Mouse (Mus musculus): ENCODE measurements around the gene E130308A19Rik. TPM values are rescaled to one million over a fixed set of nuclear protein-coding genes. Genes with fewer than 3 reads are reported as not detected.

Gene E130308A19Rik
- total and polyA plus RNA-seq, 2 experiments from 2014 or later, result 22.6 to 24.9 TPM

GRCm38 (mm10) chr4:59646020-59646696, 20.1 kb downstream of the E130308A19Rik start:
- Histone ChIP-seq H3K4me1 (ENCODE audit: insufficient read depth) (no peaks in the 10 kb centered on the region), H3K9me3 (ENCODE audit: low read length) (no peaks in the 10 kb centered on the region), H3K36me3 (ENCODE audit: insufficient read depth) (no peaks in the 10 kb centered on the region), H3K27ac (ENCODE audit: low read depth, low read length) (no peak overlapping the region), H3K9ac (no peak overlapping the region), H3K4me3 (ENCODE audit: low read depth, low read length) (no peak overlapping the region), H3K4me2 (ENCODE audit: low read depth) (no peak overlapping the region), H3K27me3 (ENCODE audit: insufficient read depth, low read length) (no peaks in the 10 kb centered on the region)
- 95% methylated on average over 10 of the region's 10 CpGs for WGBS
- DNase-seq (no peak), ATAC-seq (no peak)
- TF ChIP-seq CTCF (IDR thresholded peaks at IDR 0.05; ENCODE audit: low read depth), result no peak

- DNase-seq, result no peak
- Histone ChIP-seq H3K36me3 (ENCODE audit: insufficient read depth) (no peaks in the 10 kb centered on the region), H3K27me3 (ENCODE audit: insufficient read depth, low read length) (no peaks in the 10 kb centered on the region), H3K4me3 (ENCODE audit: low read depth, low read length) (no peak overlapping the region), H3K4me1 (ENCODE audit: insufficient read depth) (no peaks in the 10 kb centered on the region), H3K4me2 (ENCODE audit: low read depth) (no peak overlapping the region), H3K9ac (no peak overlapping the region), H3K27ac (ENCODE audit: low read depth, low read length) (no peak overlapping the region), H3K9me3 (ENCODE audit: low read length) (no peaks in the 10 kb centered on the region)
- no peak for ATAC-seq
- WGBS, result 92% methylated on average over 5 of the region's 5 CpGs
- no peak for TF ChIP-seq CTCF (IDR thresholded peaks at IDR 0.05; ENCODE audit: low read depth)
These were observed 23.1 kb downstream of the E130308A19Rik start for GRCm38 (mm10) chr4:59649119-59649518.

- WGBS, result 92% methylated on average over 1 of the region's 1 CpGs
- no peak overlapping the region for H3K4me2 ChIP-seq (ENCODE audit: low read depth)
- DNase-seq, result no peak
- H3K27ac ChIP-seq (ENCODE audit: low read depth, low read length), result no peak overlapping the region
- no peak for TF ChIP-seq CTCF (IDR thresholded peaks at IDR 0.05; ENCODE audit: low read depth)
- H3K36me3 ChIP-seq (ENCODE audit: insufficient read depth), result no peaks in the 10 kb centered on the region
- H3K4me1 ChIP-seq (ENCODE audit: insufficient read depth), result no peaks in the 10 kb centered on the region
- no peak overlapping the region for H3K4me3 ChIP-seq (ENCODE audit: low read depth, low read length)
- H3K9me3 ChIP-seq (ENCODE audit: low read length), result no peaks in the 10 kb centered on the region
- H3K27me3 ChIP-seq (ENCODE audit: insufficient read depth, low read length), result no peaks in the 10 kb centered on the region
- H3K9ac ChIP-seq, result no peak overlapping the region
- no peak for ATAC-seq
These were observed 26.2 kb downstream of the E130308A19Rik start for GRCm38 (mm10) chr4:59652166-59652681.

GRCm38 (mm10) chr4:59656061-59656642, 30.1 kb downstream of the E130308A19Rik start:
- no peak for ATAC-seq
- no peak overlapping the region for H3K27ac ChIP-seq (ENCODE audit: low read depth, low read length)
- 81% methylated on average over 5 of the region's 5 CpGs for WGBS

GRCm38 (mm10) chr4:59662163-59662562, 36.2 kb downstream of the E130308A19Rik start:
- no peak for TF ChIP-seq CTCF (IDR thresholded peaks at IDR 0.05; ENCODE audit: low read depth)
- Histone ChIP-seq H3K9me3 (ENCODE audit: low read length) (no peaks in the 10 kb centered on the region), H3K4me1 (ENCODE audit: insufficient read depth) (no peaks in the 10 kb centered on the region), H3K4me2 (ENCODE audit: low read depth) (no peak overlapping the region), H3K4me3 (ENCODE audit: low read depth, low read length) (no peak overlapping the region), H3K9ac (no peak overlapping the region), H3K36me3 (ENCODE audit: insufficient read depth) (no peaks in the 10 kb centered on the region), H3K27ac (ENCODE audit: low read depth, low read length) (no peak overlapping the region), H3K27me3 (ENCODE audit: insufficient read depth, low read length) (no peaks in the 10 kb centered on the region)
- 95% methylated on average over 1 of the region's 1 CpGs for WGBS
- ATAC-seq (no peak), DNase-seq (no peak)

More at GRCm38 (mm10) chr4:59656061-59656642, 30.1 kb downstream of the E130308A19Rik start:
- no peaks in the 10 kb centered on the region for H3K27me3 ChIP-seq (ENCODE audit: insufficient read depth, low read length)
- no peak overlapping the region for H3K4me3 ChIP-seq (ENCODE audit: low read depth, low read length)
- H3K4me1 ChIP-seq (ENCODE audit: insufficient read depth), result no peaks in the 10 kb centered on the region
- H3K4me2 ChIP-seq (ENCODE audit: low read depth), result no peak overlapping the region
- H3K36me3 ChIP-seq (ENCODE audit: insufficient read depth), result no peaks in the 10 kb centered on the region
- H3K9ac ChIP-seq, result no peak overlapping the region
- H3K9me3 ChIP-seq (ENCODE audit: low read length), result no peaks in the 10 kb centered on the region
- no peak for TF ChIP-seq CTCF (IDR thresholded peaks at IDR 0.05; ENCODE audit: low read depth)
- no peak for DNase-seq

- no peaks in the 10 kb centered on the region for H3K36me3 ChIP-seq (ENCODE audit: insufficient read depth)
- no peak for TF ChIP-seq CTCF (IDR thresholded peaks at IDR 0.05; ENCODE audit: low read depth)
- DNase-seq (no peak), ATAC-seq (no peak)
- no peaks in the 10 kb centered on the region for H3K4me1 ChIP-seq (ENCODE audit: insufficient read depth)
- H3K4me2 ChIP-seq (ENCODE audit: low read depth), result no peak overlapping the region
- WGBS, result 96% methylated on average over 6 of the region's 6 CpGs
- H3K9ac ChIP-seq, result no peak overlapping the region
- H3K27ac ChIP-seq (ENCODE audit: low read depth, low read length), result no peak overlapping the region
- H3K9me3 ChIP-seq (ENCODE audit: low read length), result no peaks in the 10 kb centered on the region
- H3K4me3 ChIP-seq (ENCODE audit: low read depth, low read length), result no peak overlapping the region
- no peaks in the 10 kb centered on the region for H3K27me3 ChIP-seq (ENCODE audit: insufficient read depth, low read length)
These were observed 37.4 kb downstream of the E130308A19Rik start for GRCm38 (mm10) chr4:59663451-59663850.

GRCm38 (mm10) chr4:59666550-59667317, 40.7 kb downstream of the E130308A19Rik start:
- DNase-seq (no peak), ATAC-seq (no peak)
- H3K36me3 ChIP-seq (ENCODE audit: insufficient read depth), result no peaks in the 10 kb centered on the region
- no peak overlapping the region for H3K9ac ChIP-seq
- H3K9me3 ChIP-seq (ENCODE audit: low read length), result no peaks in the 10 kb centered on the region
- H3K4me1 ChIP-seq (ENCODE audit: insufficient read depth), result no peaks in the 10 kb centered on the region
- no peak overlapping the region for H3K27ac ChIP-seq (ENCODE audit: low read depth, low read length)
- no peak overlapping the region for H3K4me2 ChIP-seq (ENCODE audit: low read depth)
- no peak for TF ChIP-seq CTCF (IDR thresholded peaks at IDR 0.05; ENCODE audit: low read depth)
- 67% methylated on average over 3 of the region's 3 CpGs for WGBS
- H3K27me3 ChIP-seq (ENCODE audit: insufficient read depth, low read length), result no peaks in the 10 kb centered on the region
- no peak overlapping the region for H3K4me3 ChIP-seq (ENCODE audit: low read depth, low read length)
